Mouse (Mus musculus): ENCODE data around the gene Defb15. TPM values are rescaled to one million over a fixed set of nuclear protein-coding genes. Genes with fewer than 3 reads are reported as not detected.

Defb15 gene
- not detected in 2 replicates for polyA plus RNA-seq (2015; fragmentation: Nextera tagmentation; extraction: Ambion mirVana)

- Histone ChIP-seq H3K9me3 (ENCODE audit: control insufficient read depth, low read length) (no peaks in the 10 kb centered on the region), H3K9ac (ENCODE audit: low read depth, low read length) (no peak within 1 kb of the TSS), H3K27ac (ENCODE audit: low read depth, low read length) (no peak within 1 kb of the TSS), H3K4me3 (ENCODE audit: low read length) (no peak within 1 kb of the TSS), H3K4me2 (ENCODE audit: low read length) (no peak within 1 kb of the TSS), H3K27me3 (replicated peaks; ENCODE audit: control insufficient read depth, insufficient read depth, low read length) (no peaks in the 10 kb centered on the region), H3K36me3 (ENCODE audit: control insufficient read depth, insufficient read depth, low read length) (no peaks in the 10 kb centered on the region), H3K4me1 (ENCODE audit: control insufficient read depth, insufficient read depth, low read depth, low read length) (no peaks in the 10 kb centered on the region)
- WGBS = 92% methylated on average over 6 of the region's 6 CpGs
- ATAC-seq = no peak
Measured at GRCm38 (mm10) chr8:21932610-21933009, at the start of gene Defb15. TSS of gene Defb15 (minus strand) at chr8:21932710.

DNA sequence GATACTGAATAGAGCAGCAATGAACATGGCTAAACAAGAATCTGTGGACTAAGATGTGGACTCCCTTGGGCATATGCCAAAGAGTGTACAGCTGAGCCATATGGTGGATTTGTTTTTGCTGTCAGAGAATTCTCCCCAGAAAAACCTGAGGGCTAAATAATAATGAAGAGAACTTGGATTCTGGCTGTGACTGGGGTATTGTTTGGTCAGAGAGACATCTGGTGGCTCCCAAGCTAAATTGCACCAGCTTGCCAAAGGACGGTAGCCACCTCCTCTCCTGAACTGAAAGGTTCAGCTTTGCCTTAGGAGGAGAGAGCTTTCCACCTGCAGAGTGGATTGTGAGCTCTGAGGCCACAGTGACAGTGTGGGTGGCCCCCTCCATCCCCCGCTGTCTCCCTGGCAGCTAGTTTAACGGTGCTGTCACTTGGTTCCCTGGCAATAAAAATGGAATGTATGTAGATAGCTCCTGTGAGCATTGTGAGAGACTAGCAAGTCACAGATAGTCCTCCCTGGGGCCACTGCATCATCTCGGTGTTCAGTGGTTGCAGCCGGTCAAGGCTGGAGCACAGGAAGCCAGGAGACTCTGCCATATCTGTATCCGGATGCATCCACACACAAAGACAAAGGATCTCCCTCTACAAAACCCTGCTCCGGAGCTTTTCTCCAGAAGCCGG lies 49.3 kb upstream of the Defb15 start:
- H3K4me1 ChIP-seq (ENCODE audit: control insufficient read depth, insufficient read depth, low read depth, low read length) = no peaks in the 10 kb centered on the region; the same call in 1 of the 2 replicates
- ATAC-seq = peak; percentile 95
- no peaks in the 10 kb centered on the region for H3K27me3 ChIP-seq (replicated peaks; ENCODE audit: control insufficient read depth, insufficient read depth, low read length)
- H3K4me2 ChIP-seq (ENCODE audit: low read length) = peak overlapping the region; percentile 6; the same call in 1 of the 2 replicates
- H3K4me3 ChIP-seq (ENCODE audit: low read length) = no peak overlapping the region
- H3K27ac ChIP-seq (ENCODE audit: low read depth, low read length) = no peak overlapping the region
- no peaks in the 10 kb centered on the region for H3K36me3 ChIP-seq (ENCODE audit: control insufficient read depth, insufficient read depth, low read length)
- H3K9me3 ChIP-seq (ENCODE audit: control insufficient read depth, low read length) = no peaks in the 10 kb centered on the region
- H3K9ac ChIP-seq (ENCODE audit: low read depth, low read length) = 0 out of 2 replicates have a peak overlapping the region, but pooled peaks have one; percentile 17
- WGBS = 46% methylated on average over 8 of the region's 8 CpGs

DNA sequence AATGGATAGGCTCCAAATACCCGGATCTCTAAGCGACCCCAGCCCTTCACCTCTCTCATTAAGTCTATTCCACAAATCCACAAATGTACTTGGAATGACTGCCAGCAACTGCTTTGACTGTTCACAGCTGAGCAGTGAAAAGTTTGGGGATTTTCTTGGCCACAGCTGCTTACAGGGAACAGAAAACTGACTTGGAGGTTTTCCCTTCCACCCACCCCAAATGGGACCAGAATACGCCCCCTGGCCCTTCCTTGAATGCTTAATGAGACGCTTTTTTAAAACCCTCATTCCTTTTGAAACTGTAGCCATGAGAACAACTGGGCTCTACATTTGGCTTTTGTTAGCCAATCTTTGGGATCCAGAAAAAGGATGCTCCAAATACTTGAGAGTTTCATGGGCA lies 45.7 kb upstream of the Defb15 start:
- H3K9me3 ChIP-seq (ENCODE audit: control insufficient read depth, low read length) = no peaks in the 10 kb centered on the region
- H3K4me1 ChIP-seq (ENCODE audit: control insufficient read depth, insufficient read depth, low read depth, low read length) = no peaks in the 10 kb centered on the region; the same call in 1 of the 2 replicates
- peak; percentile 71 for ATAC-seq
- H3K4me2 ChIP-seq (ENCODE audit: low read length) = no peak overlapping the region
- 57% methylated on average over 4 of the region's 4 CpGs for WGBS
- no peak overlapping the region for H3K27ac ChIP-seq (ENCODE audit: low read depth, low read length)
- H3K9ac ChIP-seq (ENCODE audit: low read depth, low read length) = no peak overlapping the region
- no peak overlapping the region for H3K4me3 ChIP-seq (ENCODE audit: low read length)
- no peaks in the 10 kb centered on the region for H3K27me3 ChIP-seq (replicated peaks; ENCODE audit: control insufficient read depth, insufficient read depth, low read length)
- H3K36me3 ChIP-seq (ENCODE audit: control insufficient read depth, insufficient read depth, low read length) = no peaks in the 10 kb centered on the region

GRCm38 (mm10) chr8:21969475-21969874 lies 37.0 kb upstream of the Defb15 start, which contains the start of gene Ccdc70:
TSS of gene Ccdc70 (plus strand) at chr8:21969775.
- Histone ChIP-seq H3K27me3 (replicated peaks; ENCODE audit: control insufficient read depth, insufficient read depth, low read length) (no peaks in the 10 kb centered on the region), H3K4me3 (ENCODE audit: low read length) (no peak within 1 kb of the TSS), H3K9me3 (ENCODE audit: control insufficient read depth, low read length) (no peaks in the 10 kb centered on the region), H3K4me1 (ENCODE audit: control insufficient read depth, insufficient read depth, low read depth, low read length) (no peaks in the 10 kb centered on the region), H3K9ac (ENCODE audit: low read depth, low read length) (no peak within 1 kb of the TSS), H3K4me2 (ENCODE audit: low read length) (no peak within 1 kb of the TSS), H3K36me3 (ENCODE audit: control insufficient read depth, insufficient read depth, low read length) (no peaks in the 10 kb centered on the region), H3K27ac (ENCODE audit: low read depth, low read length) (no peak within 1 kb of the TSS)
- WGBS = 98% methylated on average over 3 of the region's 3 CpGs
- ATAC-seq = no peak

DNA sequence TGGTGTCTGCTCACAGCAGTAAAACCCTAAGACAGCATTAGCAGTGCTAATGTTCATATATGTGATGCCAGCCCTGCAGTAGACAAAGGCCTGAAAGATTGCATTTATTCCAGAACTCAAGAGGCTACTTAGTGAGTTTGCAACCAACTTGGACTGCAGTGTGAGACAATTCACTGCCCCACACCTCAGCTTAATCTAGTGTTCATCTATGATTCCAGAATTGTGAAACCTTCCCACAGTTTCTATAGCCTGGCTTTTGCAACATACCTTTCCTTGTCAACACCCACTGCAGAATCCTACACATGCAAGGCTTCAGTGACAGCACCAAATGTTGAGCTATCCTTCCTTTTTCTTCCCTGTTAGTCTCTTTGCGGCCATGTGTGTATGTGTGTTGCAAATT lies 34.1 kb upstream of the Defb15 start:
- Histone ChIP-seq H3K27ac (ENCODE audit: low read depth, low read length) (no peak overlapping the region), H3K4me2 (ENCODE audit: low read length) (no peak overlapping the region), H3K4me3 (ENCODE audit: low read length) (no peak overlapping the region), H3K27me3 (replicated peaks; ENCODE audit: control insufficient read depth, insufficient read depth, low read length) (no peaks in the 10 kb centered on the region), H3K9ac (ENCODE audit: low read depth, low read length) (no peak overlapping the region), H3K36me3 (ENCODE audit: control insufficient read depth, insufficient read depth, low read length) (no peaks in the 10 kb centered on the region), H3K4me1 (ENCODE audit: control insufficient read depth, insufficient read depth, low read depth, low read length) (no peaks in the 10 kb centered on the region), H3K9me3 (ENCODE audit: control insufficient read depth, low read length) (no peaks in the 10 kb centered on the region)
- no peak for ATAC-seq
- WGBS = 77% methylated on average over 1 of the region's 1 CpGs

- no peak within 1 kb of the TSS for H3K9ac ChIP-seq (ENCODE audit: low read depth, low read length)
- H3K4me1 ChIP-seq (ENCODE audit: control insufficient read depth, insufficient read depth, low read depth, low read length) = no peaks in the 10 kb centered on the region
- ATAC-seq = no peak
- no peak within 1 kb of the TSS for H3K4me3 ChIP-seq (ENCODE audit: low read length)
- no peaks in the 10 kb centered on the region for H3K36me3 ChIP-seq (ENCODE audit: control insufficient read depth, insufficient read depth, low read length)
- WGBS = 93% methylated on average over 2 of the region's 2 CpGs
- no peak within 1 kb of the TSS for H3K4me2 ChIP-seq (ENCODE audit: low read length)
- H3K9me3 ChIP-seq (ENCODE audit: control insufficient read depth, low read length) = no peaks in the 10 kb centered on the region
- no peaks in the 10 kb centered on the region for H3K27me3 ChIP-seq (replicated peaks; ENCODE audit: control insufficient read depth, insufficient read depth, low read length)
- H3K27ac ChIP-seq (ENCODE audit: low read depth, low read length) = no peak within 1 kb of the TSS
Measured at GRCm38 (mm10) chr8:21958414-21958813, 25.9 kb upstream of the Defb15 start, which contains the start of gene Fam90a1a. TSS of gene Fam90a1a (plus strand) at chr8:21958714.

DNA sequence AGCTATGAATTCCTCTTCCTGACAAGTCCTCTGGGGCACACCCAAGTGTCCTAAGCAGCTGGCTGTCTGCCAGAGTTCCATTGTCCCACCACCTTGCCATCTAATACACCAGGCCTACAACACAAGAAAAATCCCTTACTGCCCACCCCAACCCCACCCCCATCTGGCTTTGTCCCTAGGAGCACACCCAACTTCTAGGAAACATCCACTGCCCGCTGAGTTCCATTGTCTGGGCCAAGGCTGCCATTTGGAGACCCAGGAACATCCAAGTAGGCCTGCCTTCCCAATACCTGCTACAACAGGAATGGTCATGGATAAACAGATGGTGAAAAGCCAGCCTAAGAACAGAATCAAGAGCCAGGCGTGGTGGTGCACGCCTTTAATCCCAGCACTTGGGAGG lies 23.8 kb upstream of the Defb15 start:
- WGBS = 85% methylated on average over 3 of the region's 3 CpGs
- H3K4me1 ChIP-seq (ENCODE audit: control insufficient read depth, insufficient read depth, low read depth, low read length) = no peaks in the 10 kb centered on the region
- no peak overlapping the region for H3K4me3 ChIP-seq (ENCODE audit: low read length)
- H3K27me3 ChIP-seq (replicated peaks; ENCODE audit: control insufficient read depth, insufficient read depth, low read length) = no peaks in the 10 kb centered on the region
- H3K9me3 ChIP-seq (ENCODE audit: control insufficient read depth, low read length) = no peaks in the 10 kb centered on the region
- H3K9ac ChIP-seq (ENCODE audit: low read depth, low read length) = no peak overlapping the region
- H3K27ac ChIP-seq (ENCODE audit: low read depth, low read length) = no peak overlapping the region
- H3K4me2 ChIP-seq (ENCODE audit: low read length) = no peak overlapping the region
- no peak for ATAC-seq
- no peaks in the 10 kb centered on the region for H3K36me3 ChIP-seq (ENCODE audit: control insufficient read depth, insufficient read depth, low read length)

GRCm38 (mm10) chr8:21955321-21955720 lies 22.8 kb upstream of the Defb15 start:
- whole genome bisulfite sequencing = 8% methylated on average over 9 of the region's 9 CpGs

GRCm38 (mm10) chr8:21947311-21948017 lies 15.0 kb upstream of the Defb15 start:
- no peaks in the 10 kb centered on the region for H3K36me3 ChIP-seq (ENCODE audit: control insufficient read depth, insufficient read depth, low read length)
- no peak overlapping the region for H3K27ac ChIP-seq (ENCODE audit: low read depth, low read length)
- no peaks in the 10 kb centered on the region for H3K4me1 ChIP-seq (ENCODE audit: control insufficient read depth, insufficient read depth, low read depth, low read length)
- H3K4me2 ChIP-seq (ENCODE audit: low read length) = no peak overlapping the region
- H3K9ac ChIP-seq (ENCODE audit: low read depth, low read length) = no peak overlapping the region
- H3K4me3 ChIP-seq (ENCODE audit: low read length) = no peak overlapping the region
- H3K9me3 ChIP-seq (ENCODE audit: control insufficient read depth, low read length) = no peaks in the 10 kb centered on the region
- ATAC-seq = no peak
- WGBS = 46% methylated on average over 9 of the region's 9 CpGs
- no peaks in the 10 kb centered on the region for H3K27me3 ChIP-seq (replicated peaks; ENCODE audit: control insufficient read depth, insufficient read depth, low read length)

More at GRCm38 (mm10) chr8:21955321-21955720, 22.8 kb upstream of the Defb15 start:
- H3K4me1 ChIP-seq (ENCODE audit: control insufficient read depth, insufficient read depth, low read depth, low read length) = no peaks in the 10 kb centered on the region
- no peak overlapping the region for H3K27ac ChIP-seq (ENCODE audit: low read depth, low read length)
- peak; percentile 50; the same call in 1 of the 2 replicates for ATAC-seq
- no peaks in the 10 kb centered on the region for H3K36me3 ChIP-seq (ENCODE audit: control insufficient read depth, insufficient read depth, low read length)
- H3K4me3 ChIP-seq (ENCODE audit: low read length) = no peak overlapping the region
- no peak overlapping the region for H3K4me2 ChIP-seq (ENCODE audit: low read length)
- H3K9ac ChIP-seq (ENCODE audit: low read depth, low read length) = no peak overlapping the region
- no peaks in the 10 kb centered on the region for H3K27me3 ChIP-seq (replicated peaks; ENCODE audit: control insufficient read depth, insufficient read depth, low read length)
- H3K9me3 ChIP-seq (ENCODE audit: control insufficient read depth, low read length) = no peaks in the 10 kb centered on the region
